Mouse (Mus musculus) kidney, adult 11 months (tissue): ENCODE results near the gene Rundc1.
"Not testable (repeated sequence)": the region's sequence is repeated elsewhere in the genome, so short reads cannot be mapped to it uniquely, and the experiment has no call there.

Experiments
- DNase-seq: peaks from one replicate; pipeline ENCODE4 v3.0.0; 2022

Rundc1 gene

DNA sequence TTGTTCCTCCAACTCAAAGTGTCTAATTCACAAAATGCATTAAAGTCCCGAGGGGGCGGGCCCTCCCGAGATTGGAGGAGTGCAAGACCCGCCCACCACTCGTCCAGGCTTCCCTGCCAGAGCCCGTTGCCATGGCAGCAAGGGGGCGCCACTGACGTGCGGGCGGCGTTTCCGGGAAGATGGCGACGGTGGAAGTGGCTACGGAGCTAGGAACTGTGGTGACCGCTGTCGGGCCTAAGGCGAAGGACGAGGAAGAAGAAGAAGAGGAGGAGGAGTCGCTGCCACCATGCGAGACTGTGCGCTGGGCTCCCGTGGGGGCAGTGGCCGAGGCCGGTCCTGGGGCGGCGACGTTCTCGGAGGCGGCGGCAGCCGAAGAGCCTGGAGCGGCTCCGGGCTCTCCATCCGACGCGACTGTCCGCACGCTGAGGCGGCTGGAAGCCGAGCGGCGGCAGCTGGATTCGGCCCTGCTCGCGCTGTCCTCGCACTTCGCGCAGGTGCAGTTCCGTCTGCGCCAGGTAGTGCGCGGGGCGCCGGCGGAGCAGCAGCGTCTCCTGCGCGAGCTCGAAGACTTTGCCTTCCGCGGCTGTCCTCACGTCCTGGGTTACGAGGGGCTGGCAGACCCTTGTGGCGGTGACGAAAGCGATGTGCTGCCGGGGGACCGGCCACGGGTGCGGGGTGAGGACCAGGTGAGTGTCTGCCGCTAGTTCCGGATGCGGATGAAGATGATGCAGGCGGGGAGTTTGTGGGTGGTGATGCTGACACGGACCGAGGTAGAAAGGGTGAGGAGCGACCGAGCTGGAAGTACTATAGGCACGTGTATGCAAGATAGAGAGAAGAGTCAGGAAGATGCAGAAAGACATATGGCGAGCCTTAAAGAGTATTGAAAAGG lies at the start of gene Rundc1, which contains the start of gene Ptges3l:
TSS of gene Rundc1 (plus strand) at position 161 of the 889 bp plus-strand sequence.
TSS of gene Ptges3l (minus strand) at position 409 of the 889 bp plus-strand sequence.
- DNase-seq = peak; percentile 95

DNA sequence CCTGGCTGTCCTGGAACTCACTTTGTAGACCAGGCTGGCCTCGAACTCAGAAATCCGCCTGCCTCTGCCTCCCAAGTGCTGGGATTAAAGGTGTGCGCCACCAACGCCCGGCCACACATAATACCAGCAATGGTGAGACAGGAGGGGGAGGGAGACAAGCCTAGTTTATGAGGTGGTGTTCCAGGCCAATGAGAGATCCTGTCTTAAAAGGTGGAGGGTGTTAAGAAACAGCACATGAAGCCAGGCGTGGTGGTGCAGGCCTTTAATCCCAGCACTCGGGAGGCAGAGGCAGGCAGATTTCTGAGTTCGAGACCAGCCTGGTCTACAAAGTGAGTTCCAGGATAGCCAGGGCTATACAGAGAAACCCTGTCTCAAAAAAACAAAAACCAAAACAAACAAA lies 46.7 kb upstream of the Rundc1 start:
- not testable (repeated sequence) for DNase-seq

DNA sequence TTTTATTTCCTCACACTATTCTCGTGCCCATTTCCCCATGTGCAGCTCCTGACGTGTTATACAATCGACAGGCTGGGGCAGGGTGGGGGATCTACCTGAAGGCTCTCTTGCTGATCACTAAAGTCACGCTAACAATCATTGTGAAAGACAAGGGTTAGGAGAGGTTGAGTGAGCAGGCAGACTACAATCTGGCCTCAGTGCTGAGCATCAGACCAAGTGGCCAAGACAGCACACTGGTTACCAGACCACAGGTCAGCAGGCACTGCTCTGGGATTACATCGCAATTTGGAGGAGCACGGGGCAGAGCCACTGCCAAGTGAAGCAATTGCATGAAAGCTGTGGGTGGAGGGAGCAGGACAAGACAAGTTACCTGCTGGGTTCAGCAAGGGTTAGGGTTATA lies 46.0 kb upstream of the Rundc1 start:
- DNase-seq = peak; percentile 59

DNA sequence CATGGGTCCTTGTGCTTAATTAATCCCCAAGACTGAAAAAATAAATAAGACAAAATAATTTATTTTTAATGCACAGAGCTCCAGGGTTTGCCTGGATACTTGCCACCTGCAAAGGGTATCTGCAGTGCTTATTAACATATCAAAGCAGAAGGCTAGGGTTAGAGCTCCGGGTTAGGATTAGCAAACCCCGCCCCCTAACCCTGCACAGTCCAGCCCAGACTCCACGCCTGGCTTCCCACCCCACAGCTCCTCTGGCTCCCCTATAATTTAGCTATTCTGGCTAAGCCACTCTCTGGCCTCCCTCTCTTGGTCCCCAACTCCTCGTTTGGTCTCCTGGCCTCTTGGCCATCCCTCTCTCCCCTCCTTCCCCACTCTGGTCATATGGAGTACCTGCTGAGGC lies 43.1 kb upstream of the Rundc1 start:
- DNase-seq = no peak

DNA sequence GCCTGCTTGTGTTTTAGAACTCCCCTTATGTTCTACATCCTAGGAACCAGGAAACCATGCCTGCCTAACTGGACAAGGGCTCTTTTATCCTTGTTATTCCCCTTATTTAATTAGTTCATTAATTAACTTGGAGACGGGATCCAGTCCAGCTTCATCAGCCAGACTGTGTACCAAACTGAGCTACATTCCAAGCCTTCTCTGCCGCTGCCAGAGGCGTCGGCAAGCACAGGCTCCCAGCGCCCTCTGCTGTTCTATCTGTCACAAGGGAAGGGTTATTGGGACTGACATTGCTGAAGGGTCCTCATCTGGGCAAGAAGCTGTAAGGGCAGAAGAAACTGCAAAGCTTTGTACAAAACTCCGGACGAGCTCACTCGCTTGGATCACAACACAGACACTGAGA lies 29.8 kb upstream of the Rundc1 start:
- peak; percentile 77 for DNase-seq

DNA sequence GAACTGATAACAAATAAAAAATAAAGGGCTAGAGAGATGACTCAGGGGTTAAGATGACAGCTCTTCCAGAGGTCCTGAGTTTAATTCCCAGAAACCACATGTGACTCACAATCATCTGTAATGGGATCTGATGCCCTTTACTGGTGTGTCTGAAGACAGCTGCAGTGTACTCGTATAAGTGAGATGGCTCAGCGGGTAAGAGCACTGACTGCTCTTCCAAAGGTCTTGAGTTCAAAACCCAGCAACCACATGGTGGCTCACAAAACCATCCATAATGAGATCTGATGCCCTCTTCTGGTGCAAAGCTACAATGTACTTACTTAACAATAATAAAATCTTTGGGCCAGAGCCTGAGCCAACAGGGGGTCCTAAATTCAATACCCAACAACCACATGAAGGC lies 9.6 kb upstream of the Rundc1 start:
- DNase-seq = no peak

DNA sequence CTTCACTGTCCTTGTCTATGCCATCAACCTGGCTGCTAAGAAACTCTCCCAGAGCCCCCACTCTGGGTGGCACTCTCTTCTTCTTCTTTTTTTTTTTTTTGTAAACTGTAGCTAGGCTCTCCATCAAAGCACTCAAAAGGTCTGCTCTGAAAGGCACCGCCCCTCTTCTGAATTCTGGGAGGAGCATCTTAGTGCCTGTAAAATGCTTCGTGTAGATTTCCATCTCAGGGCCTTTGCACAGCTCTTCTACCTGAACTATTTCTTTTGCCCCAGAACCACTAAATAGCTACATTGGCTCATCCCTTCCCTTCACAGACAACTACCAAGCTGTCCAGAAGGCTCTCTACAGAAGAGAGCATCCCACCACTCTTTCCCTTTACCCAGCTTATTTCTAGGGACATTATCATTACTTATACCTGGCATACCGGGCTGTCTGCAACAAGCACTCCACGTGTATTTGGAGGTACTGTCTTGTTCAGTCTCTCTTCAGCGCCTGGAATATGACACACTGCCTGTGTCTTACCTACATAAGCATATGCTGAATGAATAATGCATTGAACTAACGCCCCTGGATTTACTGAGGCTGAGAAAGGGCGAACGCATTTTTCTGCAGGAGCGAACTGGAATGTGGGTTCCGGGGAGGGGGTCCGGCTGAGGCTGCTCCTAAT lies 8.3 kb upstream of the Rundc1 start:
- DNase-seq = no peak

DNA sequence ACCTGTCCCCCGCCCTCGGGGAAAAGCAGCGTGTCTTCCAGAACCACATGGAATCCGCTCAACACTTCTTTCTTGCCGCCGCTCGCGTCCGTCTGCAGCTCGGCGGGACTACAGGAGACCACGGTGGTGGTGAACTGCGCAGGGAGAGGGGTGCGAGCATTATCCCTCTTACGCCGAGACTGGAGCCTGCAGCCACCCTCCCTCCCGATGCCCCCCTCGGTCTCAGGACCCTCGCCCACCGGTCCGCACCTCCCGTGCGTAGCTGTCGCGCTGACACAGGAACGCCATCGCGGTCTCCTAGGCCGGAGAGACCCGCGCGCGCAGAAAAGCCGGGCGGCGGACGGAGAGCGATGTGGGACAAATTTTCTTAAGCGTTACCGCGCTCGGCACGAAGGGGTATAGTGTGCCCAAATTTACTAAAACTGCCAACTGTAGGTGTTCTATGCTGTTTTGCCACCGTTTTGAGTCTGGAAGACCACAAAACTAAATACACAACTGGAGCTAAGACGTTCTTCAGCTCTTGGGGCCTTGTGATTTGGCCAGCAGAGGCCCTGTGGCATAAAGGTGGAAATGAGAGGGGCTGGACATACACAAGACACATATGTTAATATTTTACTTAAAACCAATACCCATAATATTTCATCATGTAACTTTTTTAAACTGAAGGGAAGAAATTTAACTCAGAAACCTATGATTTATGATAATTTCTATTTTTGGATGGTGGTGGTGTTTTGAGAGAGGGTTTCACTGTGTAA lies 7.6 kb upstream of the Rundc1 start, which contains the start of gene Aarsd1:
TSS of gene Aarsd1 (minus strand) at position 515 of the 755 bp plus-strand sequence.
- peak; percentile 76 for DNase-seq

DNA sequence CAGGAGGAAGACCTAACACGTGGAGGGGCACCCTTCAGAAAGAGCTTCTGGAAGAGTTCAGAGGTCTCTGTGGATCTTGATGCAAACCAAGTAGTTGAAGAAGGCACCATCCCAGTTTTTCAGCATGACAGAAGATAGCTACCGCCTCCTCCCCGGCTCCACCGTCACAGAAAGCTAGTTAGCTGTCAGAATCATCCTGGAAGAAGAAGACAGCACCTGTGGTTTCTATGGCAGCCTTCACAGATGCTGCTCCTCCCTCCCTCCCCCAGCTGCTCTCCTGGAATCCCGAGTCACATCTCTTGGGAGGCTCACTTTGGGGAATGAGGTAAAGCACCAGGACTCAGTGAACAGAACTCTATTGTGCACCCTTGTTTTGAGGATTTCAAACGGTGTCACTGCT lies 5.9 kb upstream of the Rundc1 start:
- no peak for DNase-seq

DNA sequence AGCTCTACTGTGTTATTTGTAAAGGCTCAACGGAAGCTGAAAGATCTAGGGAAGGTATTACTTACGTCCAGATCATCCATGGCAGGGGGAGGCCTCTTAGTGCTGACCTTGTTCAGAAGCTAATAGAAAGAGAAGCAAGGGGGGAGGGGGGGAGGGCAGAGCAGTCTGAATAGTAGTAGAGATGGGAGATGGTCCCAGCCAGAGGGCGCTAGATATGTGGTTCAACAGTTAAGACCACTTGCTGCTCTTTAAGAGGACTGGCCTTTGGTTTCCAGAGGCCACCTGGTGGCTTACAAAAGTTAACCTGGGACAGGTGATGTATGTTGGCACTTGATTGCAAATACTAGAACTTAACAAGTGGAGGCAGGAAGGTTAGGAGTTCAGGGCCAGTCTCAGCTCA lies 5.3 kb upstream of the Rundc1 start:
- no peak for DNase-seq

DNA sequence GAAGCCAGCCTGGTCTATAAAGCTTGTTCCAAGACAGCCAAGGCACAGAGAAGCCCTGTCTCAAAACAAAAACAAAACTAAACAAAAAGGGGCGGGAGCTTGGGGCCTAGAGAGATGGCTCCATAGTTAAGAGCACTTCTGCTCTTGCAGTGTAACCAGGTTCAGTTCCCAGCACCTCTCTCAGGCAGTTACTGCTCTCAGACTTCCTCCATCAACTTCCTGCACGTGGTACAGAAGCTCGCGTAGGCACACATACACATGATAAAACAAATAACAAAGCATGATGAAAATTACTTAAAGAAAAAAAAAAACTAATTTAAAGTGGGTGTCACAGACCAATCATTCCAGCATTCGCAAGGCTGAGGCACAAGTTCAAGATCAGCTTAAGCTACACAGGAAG lies 4.7 kb upstream of the Rundc1 start:
- no peak for DNase-seq

DNA sequence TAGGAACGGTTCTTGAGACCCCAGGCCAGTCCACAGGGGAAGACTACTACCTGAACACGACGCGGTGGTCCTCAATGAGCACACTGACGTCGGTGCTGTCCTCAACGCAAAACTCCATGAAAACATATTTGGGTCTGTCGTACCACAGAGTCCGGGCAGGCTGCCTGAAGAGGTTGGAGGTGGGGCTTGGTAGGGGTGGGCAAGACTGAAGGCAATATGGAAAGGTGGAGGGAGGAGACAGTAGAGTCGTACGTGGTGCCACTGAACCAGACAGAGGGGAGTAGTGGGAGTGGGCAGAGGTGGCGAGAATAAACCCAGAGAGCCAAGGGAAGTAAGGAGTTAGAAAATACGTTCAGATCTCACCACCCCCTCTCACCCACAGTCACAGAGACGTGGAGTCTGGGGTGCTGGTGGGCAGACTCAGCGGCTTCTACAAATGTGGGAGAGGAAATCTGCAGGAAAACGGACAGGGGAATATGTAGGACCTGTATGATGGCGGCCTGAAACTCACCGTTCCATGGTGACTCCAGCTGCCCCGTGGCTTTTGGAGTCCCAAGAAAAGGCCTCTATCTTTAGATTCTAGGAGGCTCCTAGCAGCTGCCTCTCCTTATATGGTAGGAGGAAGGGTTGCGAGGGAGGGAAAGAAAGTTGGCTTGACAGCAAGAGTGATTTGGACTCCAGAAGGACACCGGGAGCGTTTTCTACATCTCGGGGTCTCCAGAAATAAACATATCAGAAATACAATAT lies 607 bp upstream of the Rundc1 start, which contains the start of gene Gm27029:
TSS of gene Gm27029 (minus strand) at position 692 of the 747 bp plus-strand sequence.
- peak; percentile 24 for DNase-seq

DNA sequence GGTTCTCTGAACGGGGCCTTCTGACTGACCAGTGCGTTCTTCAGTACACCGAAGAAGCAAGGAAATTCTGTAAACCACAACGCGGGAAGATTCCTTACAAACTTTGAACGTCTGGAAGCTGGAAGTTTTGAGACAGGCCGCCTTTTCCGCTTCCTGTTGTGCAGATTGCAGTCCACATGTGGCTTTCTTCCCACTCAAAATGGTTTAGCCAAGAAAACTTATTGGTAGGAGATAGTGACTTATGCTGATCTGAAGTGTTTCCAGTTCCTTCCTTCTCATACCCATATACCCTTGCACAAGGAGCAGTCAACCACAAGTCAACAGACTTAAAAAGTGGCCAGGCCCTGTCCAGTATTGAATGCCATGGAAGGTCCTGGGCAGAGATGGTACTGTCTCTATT lies 1.3 kb downstream of the Rundc1 start:
- no peak for DNase-seq

DNA sequence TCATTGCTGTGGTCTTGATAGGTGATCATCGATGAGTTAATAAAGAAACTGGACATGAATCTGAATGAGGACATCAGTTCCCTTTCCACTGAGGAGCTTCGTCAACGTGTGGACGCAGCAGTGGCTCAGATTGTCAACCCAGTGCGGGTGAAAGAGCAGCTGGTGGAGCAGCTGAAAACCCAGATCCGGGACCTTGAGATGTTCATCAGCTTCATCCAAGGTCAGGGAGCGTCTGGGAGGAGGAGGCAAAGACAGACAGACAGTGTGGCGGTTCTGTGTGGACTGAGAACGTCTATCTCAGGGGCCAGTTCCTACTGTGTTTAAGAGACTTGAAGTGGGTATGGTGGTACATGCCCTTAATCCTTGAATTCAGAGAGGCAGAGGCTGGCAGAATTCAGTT lies 6.4 kb downstream of the Rundc1 start:
- DNase-seq = no peak

DNA sequence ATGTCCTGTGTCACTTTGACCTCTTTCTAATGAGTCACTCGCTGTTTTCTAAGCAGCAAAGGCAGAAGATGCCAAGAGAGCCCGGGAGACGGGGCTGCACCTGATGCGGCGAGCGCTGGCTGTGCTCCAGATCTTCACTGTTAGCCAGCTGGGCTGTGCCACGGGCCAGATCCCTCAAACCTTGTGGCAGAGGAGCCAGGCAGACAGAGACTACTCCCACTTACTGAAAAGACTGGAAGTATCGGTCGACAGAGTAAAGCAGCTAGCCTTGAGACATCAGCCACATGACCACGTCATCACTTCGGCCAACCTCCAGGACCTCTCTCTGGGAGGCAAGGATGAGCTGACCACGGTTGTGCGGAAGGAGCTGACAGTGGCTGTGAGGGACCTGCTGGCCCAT lies 8.5 kb downstream of the Rundc1 start:
- no peak for DNase-seq

DNA sequence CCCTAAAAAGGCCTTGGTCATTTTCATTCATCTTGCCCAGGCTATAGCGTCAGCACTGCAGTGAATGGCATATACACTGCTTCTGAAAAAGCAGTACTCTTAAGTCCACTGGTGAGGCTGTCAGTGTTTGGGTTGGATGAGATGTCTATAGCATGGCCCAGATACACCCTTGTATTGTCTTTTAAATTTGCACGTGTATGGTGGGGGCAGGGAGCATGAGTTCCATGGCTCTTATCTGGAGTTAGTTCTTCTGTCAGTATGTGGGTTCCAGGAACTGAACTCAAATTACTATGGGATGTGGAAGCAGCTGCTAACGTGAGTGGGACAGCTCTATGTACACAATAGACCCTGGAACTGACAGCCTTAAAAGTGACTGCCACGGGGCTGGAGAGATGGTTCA lies 10.9 kb downstream of the Rundc1 start:
- no peak for DNase-seq

DNA sequence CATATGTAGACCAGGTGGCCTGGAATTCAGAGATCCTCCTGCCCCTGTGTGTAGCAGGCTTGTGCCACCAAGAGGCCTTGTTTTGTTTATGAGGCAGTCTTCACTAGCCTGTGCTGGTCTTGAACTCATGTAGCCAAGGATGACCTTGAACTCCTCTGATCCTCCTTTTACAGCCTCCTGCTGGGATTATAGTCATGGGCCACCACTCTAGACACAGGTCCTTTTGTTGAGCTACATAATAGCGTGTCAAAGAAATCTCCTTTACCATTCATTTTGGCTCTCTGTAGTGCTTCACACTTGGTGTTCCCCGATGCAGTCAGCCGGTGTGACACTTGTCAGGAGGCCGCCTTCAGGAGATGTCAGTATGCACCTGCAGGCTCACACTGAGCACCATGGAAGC lies 12.0 kb downstream of the Rundc1 start:
- no peak for DNase-seq

DNA sequence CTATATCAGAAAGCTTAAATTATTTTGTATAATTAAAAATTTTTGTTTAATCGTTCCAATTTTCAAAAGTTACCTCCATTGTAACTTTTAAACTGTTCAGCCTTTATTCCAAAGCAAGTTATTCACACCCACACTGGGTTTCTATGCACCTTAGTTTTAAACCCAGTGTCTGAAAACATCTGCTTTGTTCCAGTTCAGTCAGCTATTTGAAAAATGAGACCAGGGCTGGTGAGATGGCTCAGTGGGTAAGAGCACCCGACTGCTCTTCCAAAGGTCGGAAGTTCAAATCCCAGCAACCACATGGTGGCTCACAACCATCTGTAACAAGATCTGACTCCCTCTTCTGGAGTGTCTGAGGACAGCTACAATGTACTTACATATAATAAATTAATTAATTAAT lies 13.1 kb downstream of the Rundc1 start:
- DNase-seq = not testable (repeated sequence)

DNA sequence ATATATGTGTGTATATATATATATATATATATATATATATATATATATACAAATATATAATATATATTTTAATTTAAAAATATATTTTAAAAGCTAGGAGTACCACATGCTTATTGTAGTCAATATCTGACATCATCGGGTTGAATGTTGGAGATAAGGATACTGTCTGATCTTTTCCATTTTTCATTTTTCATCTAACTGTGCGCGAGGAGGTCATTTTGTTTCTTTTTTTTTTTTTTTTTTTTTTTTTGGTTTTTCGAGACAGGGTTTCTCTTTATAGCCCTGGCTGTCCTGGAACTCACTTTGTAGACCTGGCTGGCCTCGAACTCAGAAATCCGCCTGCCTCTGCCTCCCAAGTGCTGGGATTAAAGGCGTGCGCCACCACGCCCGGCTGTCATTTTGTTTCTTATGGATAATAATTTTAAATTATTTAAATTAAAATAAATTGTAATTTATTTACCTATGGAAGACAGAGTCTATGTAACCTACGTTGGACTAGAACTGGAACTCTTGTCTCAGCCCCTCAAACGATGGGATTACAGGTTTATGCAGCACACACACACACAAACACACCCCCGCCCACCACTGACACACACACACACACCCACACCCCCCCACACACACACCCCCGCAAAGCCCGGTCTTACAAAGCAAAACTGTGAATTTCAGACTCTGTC lies 16.7 kb downstream of the Rundc1 start:
- not testable (repeated sequence) for DNase-seq

DNA sequence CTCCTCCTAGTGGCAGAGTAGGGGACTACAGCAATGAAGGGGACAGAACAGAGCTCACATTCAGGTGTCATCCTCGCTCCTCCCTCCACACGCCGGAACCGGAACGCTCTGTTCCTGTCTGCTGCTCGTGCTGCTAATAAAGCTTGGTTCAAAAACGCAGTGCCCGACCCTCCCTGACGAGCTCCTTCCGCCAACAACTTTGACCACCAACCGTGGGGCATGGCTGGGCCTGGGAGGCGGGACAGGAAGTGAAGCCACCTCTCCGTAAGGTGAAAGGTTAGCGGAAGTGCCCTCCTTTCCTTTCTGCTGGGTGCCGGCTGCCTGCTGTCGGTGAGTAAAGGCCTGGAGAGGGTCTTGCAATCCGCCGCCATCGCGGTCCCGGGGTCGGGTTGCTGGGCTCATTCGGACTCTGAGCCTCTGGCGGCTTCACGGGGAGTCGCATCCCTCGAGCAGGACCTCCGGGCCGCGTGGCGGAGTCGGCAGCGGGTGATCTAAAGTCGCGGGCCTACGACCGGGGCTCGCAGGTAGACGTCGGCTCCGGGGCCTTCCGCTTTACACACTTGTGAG lies 17.3 kb downstream of the Rundc1 start, which contains the start of gene Rpl27:
TSS of gene Rpl27 (plus strand) at position 172 of the 567 bp plus-strand sequence.
- DNase-seq = peak; percentile 98

DNA sequence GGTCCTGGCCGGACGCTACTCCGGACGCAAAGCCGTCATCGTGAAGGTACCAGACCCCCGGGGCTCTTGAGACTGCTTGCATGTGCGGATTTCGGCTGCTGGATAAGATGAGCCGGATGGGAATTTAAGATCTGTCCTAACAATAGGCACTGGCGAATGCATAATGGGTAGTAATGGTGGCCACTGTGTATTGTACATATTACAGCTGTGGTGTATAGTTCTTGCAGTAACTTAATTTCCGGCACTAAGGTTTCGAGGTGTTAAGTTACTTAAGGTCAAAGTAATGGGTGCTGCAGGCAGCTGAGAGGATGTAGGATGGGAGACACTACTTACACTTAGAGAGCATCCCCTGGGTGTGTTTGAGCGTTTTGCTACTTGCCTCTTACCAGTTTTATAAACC lies 17.9 kb downstream of the Rundc1 start:
- no peak for DNase-seq
